Mouse (Mus musculus) forebrain, postnatal 0 days (tissue): ENCODE results near the gene Rnf213. TPM values are rescaled to one million over a fixed set of nuclear protein-coding genes. Genes with fewer than 3 reads are reported as not detected.

Source experiments
- ATAC-seq: fragments of 200-750 bp; cut with Nextera tagmentation; 2 replicates; pipeline ENCODE4 v1.8.0; 2017; ENCODE audit warnings: mild to moderate bottlenecking, moderate library complexity
- DNase-seq: peaks from one replicate; pipeline ENCODE4 v3.0.0-alpha.2; 2015
- H3K27ac ChIP-seq: fragments of 300-500 bp; sonication (generic); 2 replicates; pipeline ENCODE4 v1.5.1; 2014; ENCODE audit warnings: low read depth, mild to moderate bottlenecking, antibody characterized with exemption, low read length, moderate library complexity, mixed read lengths
- H3K27me3 ChIP-seq: fragments of 300-500 bp; sonication (generic); 2 replicates; pipeline ENCODE4 v1.6.1; 2014; ENCODE audit warnings: mild to moderate bottlenecking, low read length, mixed read lengths; ENCODE audit not compliant: insufficient read depth
- H3K36me3 ChIP-seq: fragments of 300-500 bp; sonication (generic); 2 replicates; pipeline ENCODE4 v1.6.1; 2014; ENCODE audit warnings: mild to moderate bottlenecking, moderate library complexity; ENCODE audit not compliant: insufficient read depth
- H3K4me1 ChIP-seq: fragments of 300-500 bp; sonication (generic); 2 replicates; pipeline ENCODE4 v1.6.1; 2014; ENCODE audit warnings: antibody characterized with exemption; ENCODE audit not compliant: insufficient read depth
- H3K4me2 ChIP-seq: fragments of 300-500 bp; sonication (generic); 2 replicates; pipeline ENCODE4 v1.6.1; 2014; ENCODE audit warnings: low read depth, mild to moderate bottlenecking, moderate library complexity
- H3K4me3 ChIP-seq: fragments of 300-500 bp; sonication (generic); 2 replicates; pipeline ENCODE4 v1.5.1; 2014; ENCODE audit warnings: low read depth, low read length, mixed read lengths
- H3K9ac ChIP-seq: fragments of 300-500 bp; sonication (generic); 2 replicates; pipeline ENCODE4 v1.6.1; 2014; ENCODE audit warnings: mild to moderate bottlenecking
- H3K9me3 ChIP-seq: fragments of 300-500 bp; sonication (generic); 2 replicates; pipeline ENCODE4 v1.6.1; 2016; ENCODE audit warnings: low read length
- CTCF ChIP-seq: sonication (generic); IDR thresholded peaks from 2 replicates; pipeline ENCODE4 v1.5.1; 2016; ENCODE audit warnings: antibody characterized with exemption, control low read depth, low read depth
- WGBS: fragments of 180-500 bp; shearing (Covaris S2); extraction: QIAGEN DNeasy Blood & Tissue Kit; methylation state at CpG from one replicate; pipeline ENCODE4 v1.1.7; 2014; 5-methylcytosine and 5-hydroxymethylcytosine counted together
- polyA plus RNA-seq: library from polyadenylated mRNA; unstranded; fragments of >200 nt; fragmentation: Nextera tagmentation; extraction: Ambion mirVana; gene quantifications from 2 replicates; pipeline ENCODE4 v1.2.1, GENCODE M21; 2015
- total RNA-seq: library from RNA; depleted of rRNA; stranded (reverse); fragments of >200 nt; gene quantifications from 2 replicates; pipeline ENCODE4 v1.2.3, GENCODE M21; 2014

Rnf213 gene
- total and polyA plus RNA-seq, 2 experiments from 2014 or later = 1.1 to 8.6 TPM

DNA sequence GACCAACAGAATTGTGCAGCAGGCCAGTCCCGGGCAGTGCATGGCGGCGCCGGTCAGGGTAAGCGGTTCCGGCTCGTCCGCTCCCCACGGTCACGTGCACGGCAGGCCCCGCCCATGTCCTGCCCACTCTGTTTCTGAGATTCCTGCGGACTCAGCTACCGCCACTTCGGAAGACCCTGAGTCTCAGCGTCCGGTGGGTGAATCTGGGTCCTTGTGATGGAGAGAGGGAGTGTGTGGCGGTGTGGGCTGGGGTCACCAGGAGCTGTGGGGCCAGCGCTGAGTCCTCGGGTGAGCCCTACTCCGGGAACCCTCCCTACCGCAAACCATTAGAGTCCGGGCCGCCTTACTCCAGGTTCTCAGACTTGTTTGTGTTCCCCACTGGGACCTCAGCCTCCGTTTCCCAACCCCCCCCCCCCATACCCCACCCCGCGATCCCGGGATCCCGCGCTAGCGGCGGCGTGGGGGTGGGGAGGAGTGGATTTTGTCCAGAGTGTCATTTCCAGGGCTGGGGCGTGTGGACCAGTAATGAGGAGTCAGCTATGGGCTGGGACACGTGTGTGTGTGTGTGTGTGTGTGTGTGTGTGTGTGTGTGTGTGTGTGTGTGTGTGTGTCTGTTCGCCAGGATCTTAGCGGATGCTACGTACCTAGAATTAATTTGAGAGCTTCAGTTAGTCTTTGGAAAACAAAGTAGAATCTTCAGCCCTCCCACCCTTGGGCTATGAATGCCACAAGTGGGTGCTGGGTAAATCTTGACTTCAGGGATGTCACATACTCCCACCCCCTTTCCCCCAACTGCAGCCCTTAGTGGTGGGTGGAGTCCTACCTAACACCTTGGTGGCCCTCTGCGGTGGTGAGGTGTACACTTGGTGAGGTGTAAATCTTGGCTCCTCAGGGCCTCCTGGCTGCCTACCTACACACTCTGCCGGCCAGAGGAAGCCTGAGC lies 37.2 kb upstream of the Rnf213 start, which contains the start of the genes Sgsh and Slc26a11:
Gene Sgsh, minus strand, starts transcription at position 94 of the 943 bp plus-strand sequence.
Gene Slc26a11, plus strand, starts transcription at position 115 of the 943 bp plus-strand sequence.
- H3K36me3 ChIP-seq = no peaks in the 10 kb centered on the region
- no peaks in the 10 kb centered on the region for H3K4me1 ChIP-seq
- peak within 1 kb of the TSS; percentile 58 for H3K4me3 ChIP-seq
- H3K27me3 ChIP-seq = no peaks in the 10 kb centered on the region
- H3K27ac ChIP-seq = no peak within 1 kb of the TSS; the same call in 1 of the 2 replicates
- ATAC-seq (peak; percentile 95), DNase-seq (peak; percentile 69)
- TF ChIP-seq CTCF = no peak
- under 1% methylated on average over 37 of the region's 40 CpGs for WGBS
- peak within 1 kb of the TSS; percentile 49 for H3K9ac ChIP-seq
- H3K9me3 ChIP-seq = no peaks in the 10 kb centered on the region
- H3K4me2 ChIP-seq = peak within 1 kb of the TSS; percentile 95

DNA sequence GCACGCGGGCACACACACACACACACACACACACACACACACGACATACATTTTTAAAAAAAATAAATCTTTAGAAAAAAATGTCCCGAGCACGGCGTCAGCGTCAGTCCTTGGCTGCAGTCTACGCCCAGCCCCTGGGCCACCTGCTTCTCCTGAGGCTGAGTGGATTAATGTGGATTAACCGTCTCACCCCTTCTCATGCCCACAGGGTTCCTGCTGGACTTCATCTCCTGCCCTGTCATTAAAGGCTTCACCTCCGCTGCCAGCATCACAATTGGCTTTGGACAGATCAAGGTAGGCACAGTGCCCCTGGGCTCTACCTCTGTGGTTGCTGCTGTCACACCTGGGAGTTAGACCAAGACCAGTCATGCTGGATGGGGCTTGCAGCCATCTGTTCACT lies 33.8 kb upstream of the Rnf213 start:
- H3K36me3 ChIP-seq = no peaks in the 10 kb centered on the region
- no peak for TF ChIP-seq CTCF
- 88% methylated on average over 10 of the region's 10 CpGs for WGBS
- H3K27me3 ChIP-seq = no peaks in the 10 kb centered on the region
- no peak overlapping the region for H3K9ac ChIP-seq
- no peak for ATAC-seq
- H3K4me2 ChIP-seq = no peak overlapping the region
- no peaks in the 10 kb centered on the region for H3K4me1 ChIP-seq
- no peak overlapping the region for H3K27ac ChIP-seq
- no peak for DNase-seq
- H3K4me3 ChIP-seq = no peak overlapping the region
- H3K9me3 ChIP-seq = no peaks in the 10 kb centered on the region

DNA sequence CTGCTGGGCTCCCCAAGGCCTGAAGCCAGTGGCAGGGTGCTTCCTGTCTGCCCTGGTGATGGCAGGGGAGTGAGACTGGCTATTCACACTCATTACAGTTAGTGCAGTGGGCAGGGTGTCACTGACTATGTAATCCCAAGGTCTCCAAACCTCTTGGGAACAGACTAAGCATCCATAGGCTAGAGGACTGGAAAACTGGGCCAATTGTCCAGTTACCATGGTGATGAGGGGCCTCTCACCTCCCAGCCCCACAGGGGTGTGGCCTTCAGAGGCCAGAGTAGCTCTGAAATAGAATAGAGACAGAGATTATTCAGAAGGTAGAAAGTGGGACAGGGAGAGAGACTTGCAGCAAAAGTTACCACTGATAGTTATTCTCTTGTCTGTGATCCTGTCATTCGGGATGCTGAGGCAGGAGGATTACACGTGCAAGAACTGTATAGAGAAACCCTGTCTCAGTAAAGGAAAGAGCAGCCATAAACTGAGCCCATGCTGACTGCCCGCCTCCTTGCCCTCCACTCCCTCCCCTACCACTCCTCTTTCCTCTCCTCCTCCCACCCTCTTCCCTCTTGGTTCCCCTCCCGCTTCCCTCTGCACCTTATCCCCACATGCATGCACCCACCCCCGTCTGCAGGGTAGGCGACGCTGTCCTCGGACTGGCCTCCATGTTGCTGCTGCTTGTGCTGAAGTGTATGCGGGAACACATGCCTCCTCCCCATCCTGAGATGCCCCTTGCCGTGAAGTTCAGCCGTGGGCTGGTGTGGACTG lies 29.9 kb upstream of the Rnf213 start:
- no peak overlapping the region for H3K9ac ChIP-seq
- no peak overlapping the region for H3K27ac ChIP-seq
- ATAC-seq = peak; percentile 47
- H3K4me3 ChIP-seq = peak overlapping the region; percentile 11; the same call in 1 of the 2 replicates
- no peaks in the 10 kb centered on the region for H3K4me1 ChIP-seq
- H3K9me3 ChIP-seq = no peaks in the 10 kb centered on the region
- no peak for DNase-seq
- WGBS = 19% methylated on average over 11 of the region's 11 CpGs
- H3K4me2 ChIP-seq = peak overlapping the region; percentile 38
- no peaks in the 10 kb centered on the region for H3K27me3 ChIP-seq
- H3K36me3 ChIP-seq = no peaks in the 10 kb centered on the region
- no peak for TF ChIP-seq CTCF

DNA sequence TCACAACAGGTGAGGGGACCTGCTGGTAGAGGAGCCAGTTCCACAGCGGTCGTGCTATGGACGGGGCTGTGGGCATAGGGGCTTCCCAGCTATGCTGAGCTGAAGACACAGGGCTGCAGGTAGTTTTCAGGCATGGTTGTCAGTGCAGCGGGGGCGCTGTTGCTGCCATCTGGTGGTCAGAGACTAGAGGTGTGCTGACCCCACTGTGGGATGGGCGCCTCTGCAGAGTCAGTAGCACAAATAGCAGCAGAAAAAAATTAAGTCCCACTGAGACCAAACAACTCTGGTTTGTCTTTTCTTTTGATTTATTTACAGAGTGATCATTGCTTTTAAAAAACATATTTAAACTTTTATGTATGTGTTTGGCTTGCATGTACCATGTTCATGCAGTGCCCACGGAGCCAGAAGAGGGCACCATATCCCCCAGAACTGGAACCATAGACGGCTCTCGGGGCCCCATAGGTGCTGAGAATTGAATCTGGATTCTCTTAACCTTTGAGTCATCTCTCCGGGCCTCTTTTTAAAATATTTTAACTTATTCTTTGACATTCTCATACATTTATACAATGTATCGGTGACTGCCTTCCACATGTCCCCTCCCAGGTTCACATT lies 29.3 kb upstream of the Rnf213 start:
- Histone ChIP-seq H3K36me3 (no peaks in the 10 kb centered on the region), H3K4me3 (peak overlapping the region; percentile 11; the same call in 1 of the 2 replicates), H3K9me3 (no peaks in the 10 kb centered on the region), H3K27ac (no peak overlapping the region), H3K4me2 (peak overlapping the region; percentile 38), H3K9ac (no peak overlapping the region), H3K27me3 (no peaks in the 10 kb centered on the region), H3K4me1 (no peaks in the 10 kb centered on the region)
- peak; percentile 90 for TF ChIP-seq CTCF
- ATAC-seq (peak; percentile 94), DNase-seq (peak; percentile 82)
- 25% methylated on average over 11 of the region's 11 CpGs for WGBS

DNA sequence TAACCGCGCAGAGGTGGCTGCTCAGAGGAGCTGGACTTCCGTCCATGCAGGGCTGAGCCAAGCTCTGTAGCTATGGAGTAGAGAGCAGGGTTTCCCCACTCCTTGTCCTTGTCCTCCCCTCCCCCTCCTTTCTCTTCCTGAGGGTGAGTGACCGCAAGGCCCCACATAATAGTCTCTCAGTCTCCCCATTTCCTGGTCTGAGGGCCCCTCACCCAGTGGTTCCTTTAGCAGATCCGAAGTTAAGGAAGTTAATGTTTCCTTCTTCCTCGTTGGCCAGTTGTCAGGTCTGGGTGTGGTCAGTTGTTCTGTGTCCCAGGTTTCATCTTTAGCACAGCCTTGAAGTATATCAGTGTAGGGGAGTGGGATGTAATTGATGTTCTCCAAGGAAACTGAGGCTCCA lies 17.5 kb upstream of the Rnf213 start:
- no peak overlapping the region for H3K27ac ChIP-seq

DNA sequence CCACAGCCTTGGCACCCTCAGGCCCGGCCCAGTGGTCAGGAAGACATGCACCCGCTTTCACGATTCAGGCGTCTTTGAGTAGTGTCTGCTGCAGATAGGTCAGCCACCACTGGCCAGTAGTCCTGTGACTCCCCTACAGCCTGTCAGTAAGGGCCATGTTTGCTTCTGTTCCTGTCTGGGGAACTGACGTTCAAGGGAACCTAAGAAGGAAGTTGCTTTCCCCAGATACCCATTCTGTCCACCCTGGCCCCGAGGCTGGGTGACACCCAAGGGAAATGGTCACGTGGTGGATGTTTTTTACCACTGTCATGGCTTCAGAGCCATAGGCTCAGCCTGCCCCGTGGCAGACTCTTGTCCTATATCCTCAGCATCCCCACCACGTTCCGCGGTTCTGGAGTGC lies 15.6 kb upstream of the Rnf213 start:
- DNase-seq = no peak
- H3K27me3 ChIP-seq = no peaks in the 10 kb centered on the region
- no peak for TF ChIP-seq CTCF

More for the DNA sequence above, 17.5 kb upstream of the Rnf213 start:
- no peak for TF ChIP-seq CTCF
- Histone ChIP-seq H3K9ac (no peak overlapping the region), H3K27me3 (no peaks in the 10 kb centered on the region), H3K36me3 (no peaks in the 10 kb centered on the region), H3K4me3 (no peak overlapping the region), H3K9me3 (no peaks in the 10 kb centered on the region), H3K4me1 (no peaks in the 10 kb centered on the region), H3K4me2 (no peak overlapping the region)
- DNase-seq (no peak), ATAC-seq (no peak)
- 89% methylated on average over 6 of the region's 6 CpGs for WGBS

More for the DNA sequence above, 15.6 kb upstream of the Rnf213 start:
- 94% methylated on average over 11 of the region's 11 CpGs for WGBS
- H3K4me2 ChIP-seq = no peak overlapping the region
- H3K4me1 ChIP-seq = no peaks in the 10 kb centered on the region
- no peak overlapping the region for H3K4me3 ChIP-seq
- no peak overlapping the region for H3K9ac ChIP-seq
- ATAC-seq = no peak
- H3K36me3 ChIP-seq = no peaks in the 10 kb centered on the region
- no peak overlapping the region for H3K27ac ChIP-seq
- no peaks in the 10 kb centered on the region for H3K9me3 ChIP-seq
